Mouse (Mus musculus) embryo, embryonic 10 days (tissue): Measurements from ENCODE around the gene Ddah2.
A peak's percentile ranks its signal among the peaks of the same experiment; 100 is the strongest.

Experiments used
- DNase-seq: peaks from one replicate; pipeline ENCODE4 v3.0.0-alpha.2; 2015; ENCODE audit warnings: low spot score

The Ddah2 gene

DNA sequence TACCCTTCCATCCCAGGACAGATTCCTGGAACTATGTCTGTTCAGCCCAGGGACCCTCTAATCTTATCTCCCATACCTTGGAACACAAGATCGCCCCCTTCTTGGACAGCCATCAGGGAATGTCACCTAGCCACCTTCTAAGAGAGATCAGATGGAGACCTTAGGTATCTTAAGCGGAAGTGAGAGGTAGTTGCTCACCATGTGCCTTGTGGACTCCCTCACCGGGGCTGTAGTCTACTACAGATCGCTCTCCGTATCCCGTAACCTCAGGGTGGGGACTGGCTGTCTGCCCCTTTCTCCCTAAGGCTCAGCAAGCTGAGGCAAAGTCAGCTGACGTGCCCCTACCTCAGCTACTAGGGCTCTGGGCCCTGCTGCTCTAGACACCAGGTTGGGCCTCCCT lies 45.2 kb downstream of the Ddah2 start:
- DNase-seq, result no peak

DNA sequence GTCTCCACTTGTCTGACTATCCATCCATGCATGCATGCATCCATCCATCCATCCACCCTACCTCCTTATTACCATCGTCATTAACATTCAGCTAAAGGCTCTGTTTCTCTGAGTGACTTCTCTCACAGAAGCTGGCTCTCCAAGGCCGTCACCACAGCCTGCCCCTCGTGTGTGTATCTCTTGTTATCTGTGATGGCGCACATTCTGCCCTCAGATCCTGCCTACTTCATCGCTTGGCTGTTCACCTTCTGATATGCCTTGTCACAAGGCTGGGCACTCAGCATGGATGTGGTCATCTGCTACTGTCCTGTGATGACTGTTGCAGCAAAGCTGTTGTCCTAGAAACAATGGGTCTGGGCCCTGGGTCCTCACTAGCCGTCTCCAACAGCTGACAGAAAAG lies 45.9 kb downstream of the Ddah2 start:
- no peak for DNase-seq

DNA sequence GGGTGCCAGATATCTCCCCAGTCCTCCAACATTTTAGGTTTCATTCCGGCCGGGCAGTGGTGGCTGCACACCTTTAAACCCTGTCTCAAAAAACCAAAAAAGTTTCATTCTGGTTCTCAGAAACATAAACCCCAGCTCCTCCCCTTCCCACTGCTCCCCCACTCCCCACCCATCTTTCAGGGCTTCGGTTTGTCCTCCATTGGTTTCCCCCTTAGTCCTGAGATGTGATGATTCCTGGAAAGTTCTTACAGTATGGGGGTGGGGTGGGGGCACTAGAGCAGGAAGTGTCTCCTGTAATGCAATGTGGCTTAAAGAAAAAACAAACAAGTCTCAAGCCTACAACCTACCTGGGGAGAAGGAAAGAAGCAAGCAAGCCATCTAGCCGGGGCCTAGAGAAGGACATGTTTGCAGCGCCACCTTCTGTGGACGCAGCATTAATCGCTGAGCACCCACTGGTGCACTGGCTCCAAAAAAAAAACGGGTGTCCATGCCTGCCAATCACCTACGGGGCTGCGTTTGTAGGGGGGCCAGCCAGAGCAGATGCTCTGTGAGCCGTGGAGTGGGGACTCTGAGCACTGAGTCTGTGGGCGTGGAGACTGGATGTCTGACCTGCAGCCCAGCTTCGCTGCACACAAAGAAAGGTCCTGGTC lies 47.0 kb downstream of the Ddah2 start:
- DNase-seq, result peak; percentile 65

DNA sequence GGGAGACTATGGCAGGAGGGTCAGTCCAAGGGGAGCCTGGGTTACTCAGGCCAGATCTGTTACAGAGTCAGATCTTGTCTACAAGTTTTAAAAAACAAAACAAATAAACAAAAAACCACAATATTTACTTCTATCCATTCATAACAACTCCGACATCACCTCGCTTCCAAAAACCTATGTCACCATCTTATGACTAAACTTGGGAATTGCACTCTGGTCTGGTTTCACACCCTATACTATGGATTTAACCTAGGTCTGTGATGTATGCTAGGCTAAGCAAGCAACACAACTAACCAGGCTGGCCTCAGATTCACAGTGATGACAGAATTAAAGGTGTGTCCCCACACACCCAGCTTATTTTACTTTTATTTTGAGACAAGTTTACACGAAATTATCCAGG lies 47.7 kb downstream of the Ddah2 start:
- DNase-seq, result no peak

DNA sequence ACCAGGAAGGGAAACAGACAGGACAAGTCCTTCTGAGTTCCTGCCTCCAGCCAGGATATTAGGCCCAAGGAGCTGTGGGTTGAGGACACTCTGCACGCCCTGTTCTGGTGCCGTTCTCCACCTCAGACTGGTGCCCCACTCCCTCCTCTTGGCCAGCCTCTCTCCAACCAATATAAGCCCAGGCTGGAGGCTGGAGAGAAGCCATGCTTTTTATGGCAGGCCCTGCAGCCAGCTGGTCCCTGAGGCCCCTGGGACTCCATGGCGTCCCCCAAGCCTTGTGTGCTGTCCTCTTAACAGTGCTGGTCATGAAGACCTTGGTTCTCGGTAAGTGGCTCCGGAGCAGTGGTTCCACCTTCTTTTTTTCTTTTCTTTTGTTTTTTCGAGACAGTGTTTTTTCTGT lies 49.3 kb downstream of the Ddah2 start, which contains the start of gene Ly6g5c:
Ly6g5c (plus strand) TSS at position 183 of the 400 bp plus-strand sequence.
- no peak for DNase-seq
